Mouse (Mus musculus) T-helper 1 cell (primary cell): ENCODE results near the gene Olfr768.
"Not testable (repeated sequence)": the region's sequence is repeated elsewhere in the genome, so short reads cannot be mapped to it uniquely, and the experiment has no call there.

Experiments used
- in situ Hi-C: fragments of 300-600 bp; cut with MboI, MseI; formaldehyde crosslinking; loops from one replicate; pipeline ENCODE4 v1.15.1; 2025; ENCODE audit warnings: high pct_unique_total_duplicates

Gene Olfr768

GRCm38 (mm10) chr10:129099275-129099674 lies at the start of gene Olfr768:
TSS of gene Olfr768 (minus strand) at chr10:129099375.
- in situ Hi-C loops: no loop called here

DNA sequence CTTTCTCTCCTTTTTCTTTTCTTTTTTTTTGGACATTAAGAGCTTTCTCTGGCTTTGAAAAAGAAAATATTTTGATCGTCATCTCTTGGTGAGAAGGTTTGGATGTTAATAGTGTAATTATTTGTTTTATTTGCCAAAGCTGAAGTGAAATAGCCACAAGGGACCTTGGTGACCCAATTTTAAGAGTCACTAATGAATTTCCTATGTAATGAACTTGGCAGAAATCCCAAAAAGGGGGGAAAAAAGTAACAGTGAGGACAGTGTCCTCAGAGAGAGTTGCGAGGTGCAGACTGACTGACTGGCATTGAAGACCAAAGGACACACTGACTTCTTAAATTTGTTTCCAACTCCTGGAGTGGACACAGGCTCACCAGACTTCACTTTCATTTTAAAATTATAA lies 39.7 kb upstream of the Olfr768 start, which contains the start of gene Olfr770:
TSS of gene Olfr770 (minus strand) at position 101 of the 400 bp plus-strand sequence.
- in situ Hi-C loops: no loop called here

- in situ Hi-C loops: no loop called here
Measured at GRCm38 (mm10) chr10:129117761-129118160, 18.6 kb upstream of the Olfr768 start, which contains the start of gene Olfr769. TSS of gene Olfr769 (minus strand) at chr10:129117861.

GRCm38 (mm10) chr10:129115146-129115545 lies 16.0 kb upstream of the Olfr768 start:
- in situ Hi-C loops: no loop called here

GRCm38 (mm10) chr10:129101231-129101630 lies 2.1 kb upstream of the Olfr768 start:
- in situ Hi-C loops: no loop called here

- in situ Hi-C loops: not testable (repeated sequence)
Measured at GRCm38 (mm10) chr10:129082810-129083209, 16.4 kb downstream of the Olfr768 start, which contains the start of gene Olfr767. TSS of gene Olfr767 (minus strand) at chr10:129082910.

GRCm38 (mm10) chr10:129068877-129069276 lies 30.3 kb downstream of the Olfr768 start, which contains the start of gene Olfr766-ps1:
TSS of gene Olfr766-ps1 (minus strand) at chr10:129068977.
- in situ Hi-C loops: no loop called here

DNA sequence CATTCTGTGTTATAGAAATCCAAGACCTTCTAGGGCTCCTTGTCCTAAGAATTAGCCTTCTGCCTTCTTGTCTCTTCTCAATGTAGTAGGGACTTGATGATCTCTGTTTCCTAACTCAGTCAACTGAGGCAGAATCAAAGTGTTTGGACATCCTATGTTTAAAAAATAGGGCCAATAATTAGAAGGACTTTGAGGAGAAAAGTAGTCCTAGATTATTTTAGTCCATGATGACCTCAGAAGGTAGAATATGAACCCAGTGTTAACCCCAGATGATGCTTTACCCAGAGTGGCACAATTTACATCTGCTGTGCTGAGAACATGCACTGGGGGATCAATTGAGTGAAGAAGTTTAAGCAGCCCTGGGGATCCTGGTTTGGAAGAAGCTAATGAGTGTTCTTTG lies 49.3 kb downstream of the Olfr768 start, which contains the start of gene Olfr765:
TSS of gene Olfr765 (minus strand) at position 101 of the 400 bp plus-strand sequence.
- in situ Hi-C loops: not testable (repeated sequence)
